Mouse (Mus musculus): ENCODE data around the gene Eya3. TPM values are rescaled to one million over a fixed set of nuclear protein-coding genes. Genes with fewer than 3 reads are reported as not detected.
A peak's percentile ranks its signal among the peaks of the same experiment; 100 is the strongest.

Gene Eya3
- total and polyA plus RNA-seq, 2 experiments = 6.8 to 9.2 TPM

DNA sequence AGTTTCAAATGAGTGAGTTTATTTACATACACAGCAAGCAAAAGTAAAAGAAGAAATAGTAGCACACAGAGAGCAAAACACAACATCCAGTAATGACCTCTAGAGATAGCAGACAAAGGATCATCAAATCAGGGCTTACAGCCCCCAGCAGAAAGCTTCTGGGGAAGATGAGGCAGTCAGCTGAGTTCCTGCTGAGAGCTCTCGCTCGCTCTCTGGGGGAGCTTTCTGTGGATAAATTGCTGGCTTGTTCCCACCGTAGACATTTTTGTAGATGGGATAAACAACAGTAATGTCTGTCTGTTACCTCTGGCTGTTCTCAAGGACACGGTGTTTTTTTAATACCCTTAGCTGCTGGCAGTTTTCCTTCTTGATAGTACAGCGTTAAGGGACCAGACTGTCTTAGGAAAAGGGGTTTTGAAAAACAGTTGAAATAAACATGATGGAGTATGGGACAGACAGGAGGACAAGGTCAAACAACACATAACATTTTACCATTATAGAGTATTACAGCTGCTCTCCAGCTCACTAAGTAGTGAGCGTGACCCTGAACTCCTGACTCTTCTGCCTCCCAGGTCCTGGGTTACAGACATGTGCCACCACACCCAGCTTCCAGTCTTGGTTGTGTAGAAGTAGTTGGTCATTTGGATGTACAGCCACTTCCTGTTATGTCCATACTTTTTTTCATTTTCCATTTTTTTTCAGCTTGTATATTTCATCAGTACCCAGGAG, 10.6 kb downstream of the Eya3 start:
- no peak for DNase-seq (ENCODE audit: extremely low read depth, low read depth, low spot score)
- H3K27me3 ChIP-seq (ENCODE audit: control insufficient read depth, insufficient read depth, low read length) = no peaks in the 10 kb centered on the region
- no peaks in the 10 kb centered on the region for H3K36me3 ChIP-seq (ENCODE audit: control insufficient read depth, insufficient read depth, low read length)
- H3K9ac ChIP-seq (ENCODE audit: low read depth, low read length) = no peak overlapping the region
- peaks cover 15% of the 10 kb centered on the region for H3K4me1 ChIP-seq (ENCODE audit: control insufficient read depth, insufficient read depth, low read length)
- TF ChIP-seq POLR2A (IDR thresholded peaks at IDR 0.05; ENCODE audit: extremely low read depth, insufficient read depth, low read length) = no peak
- no peak for TF ChIP-seq CTCF (IDR thresholded peaks at IDR 0.05; ENCODE audit: low read depth, low read length)
- H3K4me3 ChIP-seq (ENCODE audit: insufficient read depth, low read depth, low read length) = no peak overlapping the region
- no peak overlapping the region for H3K27ac ChIP-seq (replicated peaks; ENCODE audit: insufficient read depth, low read depth, low read length)
- WGBS = 71% methylated on average over 6 of the region's 6 CpGs
- peaks cover 21% of the 10 kb centered on the region; the same call in 1 of the 2 replicates for H3K79me2 ChIP-seq (ENCODE audit: control insufficient read depth, insufficient read depth, low read length)

DNA sequence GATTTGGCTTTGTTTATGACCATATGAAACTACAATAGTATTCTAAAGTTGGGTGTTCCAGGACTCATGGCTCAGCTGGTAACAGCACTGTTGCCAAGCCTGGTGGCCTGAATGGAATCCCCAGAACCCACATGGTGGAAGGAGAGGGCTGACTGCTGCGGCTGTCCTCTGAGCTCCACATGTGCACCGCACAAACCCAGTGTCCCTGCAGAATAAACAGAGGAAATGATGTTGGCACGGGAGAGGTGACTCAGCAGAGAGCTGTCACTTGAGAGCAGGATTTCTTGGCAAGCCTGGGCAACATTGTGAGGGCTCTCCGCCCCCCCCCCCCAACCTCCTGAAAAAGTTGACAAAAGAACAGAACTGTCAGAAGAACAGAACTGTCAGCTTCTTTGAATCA, 14.1 kb downstream of the Eya3 start:
- WGBS = 2% methylated on average over 4 of the region's 4 CpGs
- H3K27me3 ChIP-seq (ENCODE audit: control insufficient read depth, insufficient read depth, low read length) = no peaks in the 10 kb centered on the region
- peaks cover 2% of the 10 kb centered on the region; the same call in 1 of the 2 replicates for H3K36me3 ChIP-seq (ENCODE audit: control insufficient read depth, insufficient read depth, low read length)
- DNase-seq (ENCODE audit: extremely low read depth, low read depth, low spot score) = peak; percentile 76
- peaks cover 18% of the 10 kb centered on the region for H3K79me2 ChIP-seq (ENCODE audit: control insufficient read depth, insufficient read depth, low read length)
- H3K27ac ChIP-seq (replicated peaks; ENCODE audit: insufficient read depth, low read depth, low read length) = no peak overlapping the region
- no peak for TF ChIP-seq CTCF (IDR thresholded peaks at IDR 0.05; ENCODE audit: low read depth, low read length)
- TF ChIP-seq POLR2A (IDR thresholded peaks at IDR 0.05; ENCODE audit: extremely low read depth, insufficient read depth, low read length) = no peak
- peaks cover 15% of the 10 kb centered on the region for H3K4me1 ChIP-seq (ENCODE audit: control insufficient read depth, insufficient read depth, low read length)
- no peak overlapping the region for H3K9ac ChIP-seq (ENCODE audit: low read depth, low read length)
- H3K4me3 ChIP-seq (ENCODE audit: insufficient read depth, low read depth, low read length) = no peak overlapping the region

DNA sequence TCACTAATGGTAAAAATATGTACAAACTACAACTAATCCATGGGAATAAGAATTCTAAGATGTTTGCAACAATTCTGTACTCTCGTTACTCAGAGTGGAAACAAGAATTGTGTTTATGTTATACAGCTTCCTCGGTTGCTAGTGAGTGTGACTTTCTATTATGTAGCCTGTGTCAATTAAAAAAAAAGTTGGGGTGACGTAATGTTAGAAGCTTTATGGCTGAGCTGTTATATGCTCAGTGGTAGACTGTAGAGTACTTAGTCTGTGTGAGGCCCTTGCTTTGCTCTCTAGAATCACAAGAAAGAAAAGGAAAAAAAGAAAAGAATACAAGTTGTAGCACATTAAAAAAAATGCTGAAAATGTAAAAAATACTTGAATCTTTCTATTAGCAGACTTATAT, 15.0 kb downstream of the Eya3 start:
- 74% methylated on average over 3 of the region's 3 CpGs for WGBS
- Histone ChIP-seq H3K27ac (replicated peaks; ENCODE audit: insufficient read depth, low read depth, low read length) (no peak overlapping the region), H3K4me3 (ENCODE audit: insufficient read depth, low read depth, low read length) (no peak overlapping the region), H3K79me2 (ENCODE audit: control insufficient read depth, insufficient read depth, low read length) (peaks cover 13% of the 10 kb centered on the region), H3K9ac (ENCODE audit: low read depth, low read length) (no peak overlapping the region), H3K4me1 (ENCODE audit: control insufficient read depth, insufficient read depth, low read length) (peaks cover 15% of the 10 kb centered on the region), H3K36me3 (ENCODE audit: control insufficient read depth, insufficient read depth, low read length) (peaks cover 7% of the 10 kb centered on the region), H3K27me3 (ENCODE audit: control insufficient read depth, insufficient read depth, low read length) (no peaks in the 10 kb centered on the region)
- DNase-seq (ENCODE audit: extremely low read depth, low read depth, low spot score) = no peak
- TF ChIP-seq POLR2A (IDR thresholded peaks at IDR 0.05; ENCODE audit: extremely low read depth, insufficient read depth, low read length) (no peak), CTCF (IDR thresholded peaks at IDR 0.05; ENCODE audit: low read depth, low read length) (no peak)

DNA sequence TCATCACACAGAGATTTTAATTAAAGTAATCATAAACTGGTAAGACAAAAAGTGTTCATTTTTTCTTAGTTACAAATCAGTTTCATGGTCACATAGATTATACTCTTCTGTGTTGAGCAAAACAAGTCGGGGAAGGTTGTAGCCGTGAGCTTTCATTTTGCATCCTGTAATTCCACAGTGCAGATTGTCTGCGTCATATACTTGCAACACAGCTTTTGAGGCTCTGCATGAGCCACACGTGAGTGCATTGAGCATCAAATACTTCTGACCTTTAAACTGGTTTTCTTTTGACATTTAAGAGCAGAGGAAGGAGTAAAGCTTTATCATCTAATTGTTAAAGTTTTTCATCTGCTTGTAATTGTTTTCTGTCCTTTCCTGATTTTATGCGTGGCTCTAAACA, 16.5 kb downstream of the Eya3 start:
- Histone ChIP-seq H3K79me2 (ENCODE audit: control insufficient read depth, insufficient read depth, low read length) (peaks cover 13% of the 10 kb centered on the region), H3K4me3 (ENCODE audit: insufficient read depth, low read depth, low read length) (no peak overlapping the region), H3K4me1 (ENCODE audit: control insufficient read depth, insufficient read depth, low read length) (peaks cover 8% of the 10 kb centered on the region; the same call in 1 of the 2 replicates), H3K9ac (ENCODE audit: low read depth, low read length) (no peak overlapping the region), H3K27ac (replicated peaks; ENCODE audit: insufficient read depth, low read depth, low read length) (no peak overlapping the region), H3K27me3 (ENCODE audit: control insufficient read depth, insufficient read depth, low read length) (no peaks in the 10 kb centered on the region), H3K36me3 (ENCODE audit: control insufficient read depth, insufficient read depth, low read length) (peaks cover 7% of the 10 kb centered on the region)
- 53% methylated on average over 5 of the region's 5 CpGs for WGBS
- DNase-seq (ENCODE audit: extremely low read depth, low read depth, low spot score) = peak; percentile 38
- TF ChIP-seq POLR2A (IDR thresholded peaks at IDR 0.05; ENCODE audit: extremely low read depth, insufficient read depth, low read length) = no peak
- TF ChIP-seq CTCF (IDR thresholded peaks at IDR 0.05; ENCODE audit: low read depth, low read length) = no peak

DNA sequence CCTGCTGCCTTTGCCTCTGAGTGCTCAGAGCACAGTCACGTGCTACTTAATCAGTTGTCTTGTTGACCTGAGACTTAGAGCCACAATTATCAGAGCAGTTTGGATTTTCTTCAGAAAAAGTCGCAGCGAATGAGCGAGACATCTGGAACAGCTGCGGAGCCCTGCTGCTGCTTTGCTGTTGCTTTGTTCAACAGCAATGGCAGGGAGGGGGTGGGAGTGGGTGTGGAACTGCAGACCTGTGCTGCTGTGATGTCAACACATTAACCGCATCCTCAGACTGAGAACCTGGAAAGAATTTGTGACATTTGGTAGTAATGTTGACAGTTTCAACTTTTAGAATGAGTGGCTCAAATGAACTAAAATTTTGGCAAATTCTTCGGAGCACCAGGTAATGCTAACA, 20.3 kb downstream of the Eya3 start:
- 90% methylated on average over 7 of the region's 7 CpGs for WGBS

DNA sequence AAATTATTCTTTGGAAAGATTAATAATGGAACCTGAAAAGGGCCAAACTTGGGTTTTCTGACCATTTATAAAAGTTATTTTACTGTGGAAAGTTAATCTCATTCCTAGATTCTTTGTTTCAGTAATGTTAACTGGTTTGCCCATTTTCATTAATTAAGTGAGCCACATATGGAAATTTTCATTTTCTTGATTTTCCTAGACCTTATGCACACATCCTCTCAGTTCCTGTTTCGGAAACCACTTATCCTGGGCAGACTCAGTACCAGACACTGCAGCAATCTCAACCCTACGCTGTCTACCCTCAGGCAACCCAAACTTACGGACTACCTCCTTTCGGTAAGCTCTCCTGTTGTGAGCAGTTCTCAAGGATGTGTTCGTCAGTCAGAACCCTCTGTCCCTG, 33.9 kb downstream of the Eya3 start:
- Histone ChIP-seq H3K27me3 (ENCODE audit: control insufficient read depth, insufficient read depth, low read length) (no peaks in the 10 kb centered on the region), H3K27ac (replicated peaks; ENCODE audit: insufficient read depth, low read depth, low read length) (no peak overlapping the region), H3K9ac (ENCODE audit: low read depth, low read length) (no peak overlapping the region), H3K36me3 (ENCODE audit: control insufficient read depth, insufficient read depth, low read length) (peaks cover 31% of the 10 kb centered on the region), H3K79me2 (ENCODE audit: control insufficient read depth, insufficient read depth, low read length) (no peaks in the 10 kb centered on the region), H3K4me3 (ENCODE audit: insufficient read depth, low read depth, low read length) (no peak overlapping the region), H3K4me1 (ENCODE audit: control insufficient read depth, insufficient read depth, low read length) (no peaks in the 10 kb centered on the region)
- no peak for DNase-seq (ENCODE audit: extremely low read depth, low read depth, low spot score)
- no peak for TF ChIP-seq POLR2A (IDR thresholded peaks at IDR 0.05; ENCODE audit: extremely low read depth, insufficient read depth, low read length)
- no peak for TF ChIP-seq CTCF (IDR thresholded peaks at IDR 0.05; ENCODE audit: low read depth, low read length)
- 97% methylated on average over 5 of the region's 5 CpGs for WGBS

More for the DNA sequence above, 20.3 kb downstream of the Eya3 start:
- H3K9ac ChIP-seq (ENCODE audit: low read depth, low read length) = no peak overlapping the region
- H3K4me3 ChIP-seq (ENCODE audit: insufficient read depth, low read depth, low read length) = no peak overlapping the region
- no peak for DNase-seq (ENCODE audit: extremely low read depth, low read depth, low spot score)
- no peak overlapping the region for H3K27ac ChIP-seq (replicated peaks; ENCODE audit: insufficient read depth, low read depth, low read length)
- peaks cover 17% of the 10 kb centered on the region for H3K36me3 ChIP-seq (ENCODE audit: control insufficient read depth, insufficient read depth, low read length)
- H3K79me2 ChIP-seq (ENCODE audit: control insufficient read depth, insufficient read depth, low read length) = peaks cover 9% of the 10 kb centered on the region
- no peaks in the 10 kb centered on the region for H3K27me3 ChIP-seq (ENCODE audit: control insufficient read depth, insufficient read depth, low read length)
- no peaks in the 10 kb centered on the region for H3K4me1 ChIP-seq (ENCODE audit: control insufficient read depth, insufficient read depth, low read length)
- TF ChIP-seq CTCF (IDR thresholded peaks at IDR 0.05; ENCODE audit: low read depth, low read length) (no peak), POLR2A (IDR thresholded peaks at IDR 0.05; ENCODE audit: extremely low read depth, insufficient read depth, low read length) (no peak)
